Mouse (Mus musculus) C2C12 (cell line): ENCODE results near the gene Gm38392.

Experiments
- CTCF ChIP-seq: IDR thresholded peaks from one replicate; pipeline ENCODE4 v1.5.1; 2011; ENCODE audit not compliant: control insufficient read depth, insufficient read depth, insufficient read length
- FOSL1 ChIP-seq: IDR thresholded peaks from one replicate; pipeline ENCODE4 v1.8.0; 2011; ENCODE audit warnings: mild to moderate bottlenecking, low read length; ENCODE audit not compliant: poor library complexity, insufficient read depth, severe bottlenecking
- MAX ChIP-seq: IDR thresholded peaks from one replicate; pipeline ENCODE4 v1.6.1; 2011; ENCODE audit warnings: mild to moderate bottlenecking, control low read depth
- MYOD1 ChIP-seq: IDR thresholded peaks from one replicate; pipeline ENCODE4 v1.6.1; 2011; ENCODE audit warnings: low read depth; ENCODE audit not compliant: control insufficient read depth, insufficient read length
- MYOG ChIP-seq: IDR thresholded peaks from one replicate; pipeline ENCODE4 v1.6.1; 2011; ENCODE audit not compliant: control insufficient read depth, insufficient read length; ENCODE audit errors: extremely low read depth
- USF1 ChIP-seq: IDR thresholded peaks from one replicate; pipeline ENCODE4 v1.6.1; 2011; ENCODE audit warnings: low read depth, mild to moderate bottlenecking, control low read depth, moderate library complexity

DNA sequence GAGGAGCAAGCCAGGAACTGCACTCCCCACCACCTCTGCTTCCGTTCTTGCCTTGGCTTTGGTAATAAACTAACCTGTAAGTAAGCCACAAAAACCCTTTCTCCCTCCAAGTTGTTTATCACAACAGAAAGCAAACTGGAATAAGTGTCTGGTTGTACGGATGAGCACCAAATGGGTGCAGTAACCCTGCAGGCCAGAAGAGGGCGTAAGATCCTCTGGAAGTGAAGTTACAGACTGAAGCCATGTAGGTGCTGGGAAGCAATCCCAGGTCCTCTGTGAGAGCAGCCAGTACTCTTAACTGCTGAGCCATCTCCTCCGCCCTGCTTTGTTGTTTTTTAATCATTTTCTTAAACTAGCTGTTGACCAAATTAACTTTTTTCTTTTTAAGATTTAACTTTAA, 13.0 kb downstream of the Gm38392 start:
- TF ChIP-seq CTCF (no peak), MAX (no peak), MYOG (no peak), FOSL1 (no peak), MYOD1 (no peak), USF1 (no peak)
